Mouse (Mus musculus) liver, embryonic 14.5 days (tissue): ENCODE measurements around the gene Rab19.

Experiments
- CTCF ChIP-seq: IDR thresholded peaks from 2 replicates; pipeline ENCODE4 v1.5.1; 2016; ENCODE audit warnings: antibody characterized with exemption, low read depth, control low read depth
- EP300 ChIP-seq: IDR thresholded peaks from 2 replicates; pipeline ENCODE4 v1.6.1; 2016; ENCODE audit warnings: antibody characterized with exemption, low read depth

DNA sequence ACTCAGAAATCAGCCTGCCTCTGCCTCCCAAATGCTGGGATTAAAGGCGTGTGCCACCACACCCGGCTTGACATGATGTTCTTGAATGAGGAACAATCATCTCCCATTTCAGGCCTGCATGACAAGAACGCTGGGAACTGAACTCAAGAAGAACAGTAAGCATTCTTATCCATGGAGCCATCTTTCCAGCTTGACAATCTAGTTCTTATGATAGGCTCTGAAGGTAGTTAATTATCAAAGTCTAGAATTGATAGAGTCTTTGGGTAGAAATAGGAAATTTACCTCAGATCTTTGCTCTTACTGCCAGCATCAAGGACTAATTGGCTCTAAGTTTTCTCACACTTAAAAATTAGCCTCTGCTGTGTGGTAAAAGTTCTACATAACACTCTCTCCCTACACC is 699 bp upstream of the Rab19 start:
- TF ChIP-seq CTCF, result no peak
- TF ChIP-seq EP300, result no peak
